16 mouse cellular contexts compared by ENCODE assay signal in the genomic region with DNA sequence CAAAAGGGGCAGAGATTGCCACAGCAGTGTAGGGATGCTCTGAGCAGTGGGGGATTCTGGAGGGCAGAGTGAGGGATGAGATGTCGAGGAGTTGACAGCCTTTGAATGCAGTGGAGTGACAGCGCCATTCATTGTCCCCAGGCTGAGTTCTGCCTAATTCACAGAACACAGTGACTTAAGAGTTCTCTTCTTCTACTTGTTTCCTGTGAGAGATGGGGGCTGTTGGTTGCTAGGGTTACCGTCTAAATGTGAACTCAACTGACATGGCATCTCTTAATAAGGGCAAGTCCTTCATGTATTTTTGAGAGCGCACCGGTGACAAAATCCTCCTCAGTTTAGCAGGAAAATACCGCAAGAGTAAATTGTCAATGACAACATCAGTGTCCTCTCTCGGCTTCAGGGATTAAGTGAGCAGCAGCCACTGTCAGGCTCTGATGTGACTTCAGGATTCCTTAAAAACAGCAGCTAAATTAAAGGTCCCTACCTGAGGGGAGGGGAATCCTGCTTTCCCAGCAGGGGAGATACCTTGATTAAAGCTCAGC.
DNase-seq lines count a peak whose midpoint lies in the region; ATAC-seq and TF ChIP-seq lines count a peak whose summit lies in the region.
"Had no signal": no experiment of that assay in that cellular context is flagged by ENCODE, and none has a peak within 500 bp of the region (broad histone marks: within the 10 kb centered on the region; RNA-seq: fewer than 3 reads in every experiment).

No protein-coding gene starts in this region.

- peak overlapping the region; percentile 33 for H3K9ac ChIP-seq in forebrain, embryonic 15.5 days (replicated peaks)
- no peak overlapping the region for H3K9ac ChIP-seq in neural tube, embryonic 15.5 days (replicated peaks)
- H3K9ac ChIP-seq: liver, embryonic 14.5 days had no signal

- H3K4me3 ChIP-seq in layer of hippocampus, adult 2 months: no peak overlapping the region; the same call in 1 of the 2 replicates
- peak overlapping the region; percentile 13; the same call in 1 of the 2 replicates for H3K4me3 ChIP-seq in forebrain, embryonic 15.5 days
- peak overlapping the region; percentile 25 for H3K4me3 ChIP-seq in midbrain, embryonic 10.5 days
- peak overlapping the region; percentile 0; the same call in 1 of the 2 replicates for H3K4me3 ChIP-seq in neural tube, embryonic 15.5 days (replicated peaks)
- H3K4me3 ChIP-seq: limb, embryonic 10.5 days had no signal

- no peaks in the 10 kb centered on the region for H3K27me3 ChIP-seq in forebrain, embryonic 15.5 days
- no peaks in the 10 kb centered on the region for H3K27me3 ChIP-seq in midbrain, embryonic 10.5 days (ENCODE audit: low read depth, poor library complexity, severe bottlenecking)
- no peaks in the 10 kb centered on the region for H3K27me3 ChIP-seq in neural tube, embryonic 15.5 days (replicated peaks)

- H3K27ac ChIP-seq in layer of hippocampus, adult 2 months: no peak overlapping the region
- H3K27ac ChIP-seq in forebrain, embryonic 15.5 days (replicated peaks): peak overlapping the region; percentile 29; the same call in 1 of the 2 replicates
- H3K27ac ChIP-seq in midbrain, embryonic 10.5 days (replicated peaks): no peak overlapping the region
- H3K27ac ChIP-seq in neural tube, embryonic 15.5 days (replicated peaks): peak overlapping the region; percentile 54
- H3K27ac ChIP-seq: limb, embryonic 10.5 days; liver, embryonic 14.5 days had no signal

- H3K4me2 ChIP-seq in forebrain, embryonic 15.5 days (replicated peaks): peak overlapping the region; percentile 46
- H3K4me2 ChIP-seq in neural tube, embryonic 15.5 days: peak overlapping the region; percentile 45

- WGBS in forebrain, embryonic 15.5 days: 15% methylated on average over 7 of the region's 7 CpGs
- WGBS in midbrain, embryonic 10.5 days: 31% methylated on average over 7 of the region's 7 CpGs
- WGBS in neural tube, embryonic 15.5 days: 22% methylated on average over 7 of the region's 7 CpGs

- peak; percentile 16 to 26 for DNase-seq in layer of hippocampus, postnatal 10 days (ENCODE audit: low spot score in 2 of 2)
- no peak for DNase-seq in layer of hippocampus, adult 2 months (ENCODE audit: low spot score in 2 of 2)
- DNase-seq in midbrain, embryonic 10.5 days (ENCODE audit: low spot score): peak; percentile 48
- no peak for DNase-seq in kidney, adult 18-20 months
- DNase-seq in spleen, postnatal 10 days (ENCODE audit: low spot score in 2 of 2): no peak
- DNase-seq: cerebellum, adult 9-10 months; heart, adult 18-20 months; heart, postnatal 10 days; kidney, adult 11 months; layer of hippocampus, adult 9-11 months; spleen, adult 18-20 months had no signal

- H3K9me3 ChIP-seq in forebrain, embryonic 15.5 days: no peaks in the 10 kb centered on the region
- H3K9me3 ChIP-seq in midbrain, embryonic 10.5 days (replicated peaks): no peaks in the 10 kb centered on the region
- H3K9me3 ChIP-seq in neural tube, embryonic 15.5 days (replicated peaks): no peaks in the 10 kb centered on the region
- H3K9me3 ChIP-seq: limb, embryonic 10.5 days had no signal

- H3K4me1 ChIP-seq in forebrain, embryonic 15.5 days: peaks cover 19% of the 10 kb centered on the region
- peaks cover 36% of the 10 kb centered on the region for H3K4me1 ChIP-seq in midbrain, embryonic 10.5 days
- H3K4me1 ChIP-seq in neural tube, embryonic 15.5 days: peaks cover 17% of the 10 kb centered on the region
- H3K4me1 ChIP-seq: limb, embryonic 10.5 days had no signal

- no peak for TF ChIP-seq CTCF in layer of hippocampus, adult 2 months (conservative IDR thresholded peaks at IDR 0.05)

- peak; percentile 49 for ATAC-seq in forebrain, embryonic 15.5 days (replicated peaks)
- peak; percentile 35 for ATAC-seq in neural tube, embryonic 15.5 days (ENCODE audit: low FRiP score)
- ATAC-seq in megakaryocyte, adult 5-6 weeks (ENCODE audit: poor library complexity, severe bottlenecking): no peak

- no peaks in the 10 kb centered on the region for H3K36me3 ChIP-seq in forebrain, embryonic 15.5 days
- H3K36me3 ChIP-seq in midbrain, embryonic 10.5 days: no peaks in the 10 kb centered on the region
- H3K36me3 ChIP-seq in neural tube, embryonic 15.5 days: no peaks in the 10 kb centered on the region
- H3K36me3 ChIP-seq: limb, embryonic 10.5 days had no signal

Comparison
In these comparisons a context has a peak if more than half of its experiments do, and no peak if none do; other contexts are left out.
1. DNase-seq: peak in layer of hippocampus, postnatal 10 days (2 of 2) and midbrain, embryonic 10.5 days (single experiment); none in layer of hippocampus, adult 2 months (0 of 2), kidney, adult 18-20 months (single experiment) and spleen, postnatal 10 days (0 of 2).
2. H3K27ac ChIP-seq: peak in forebrain, embryonic 15.5 days (single experiment) and neural tube, embryonic 15.5 days (single experiment); none in layer of hippocampus, adult 2 months (single experiment) and midbrain, embryonic 10.5 days (single experiment).